8 mouse cellular contexts compared by ENCODE assay signal in genomic region chr3:116006978-116007940, GRCm38 (mm10). TPM values are rescaled to one million over a fixed set of nuclear protein-coding genes. Genes with fewer than 3 reads are reported as not detected.
DNase-seq lines count a peak whose midpoint lies in the region; ATAC-seq lines count a peak whose summit lies in the region.

TSS of gene Slc30a7 (minus strand) at chr3:116007406.
TSS of gene Extl2 (plus strand) at chr3:116007462.

- peak; percentile 96 for ATAC-seq in intestine, embryonic 16.5 days
- peak; percentile 94 for ATAC-seq in midbrain, embryonic 11.5 days (ENCODE audit: low FRiP score)

- peak; percentile 93 for DNase-seq in adrenal gland, postnatal 10 days
- peak; percentile 74 for DNase-seq in embryo, embryonic 11.5 days (ENCODE audit: low read depth, low spot score)
- DNase-seq in gastrocnemius, postnatal 36 days: peak; percentile 73 to 80
- peak; percentile 89 for DNase-seq in left cerebral cortex, postnatal 4 days
- peak; percentile 99 for DNase-seq in midbrain, embryonic 11.5 days (ENCODE audit: low spot score, missing footprints)
- DNase-seq in right cerebral cortex, postnatal 4 days: peak; percentile 88
- peak; percentile 90 for DNase-seq in yolk sac, embryonic 10.5 days (ENCODE audit: low spot score)

- no peaks in the 10 kb centered on the region for H3K36me3 ChIP-seq in intestine, embryonic 16.5 days (ENCODE audit: control insufficient read depth, insufficient read depth, low read length)
- peaks cover 2% of the 10 kb centered on the region; the same call in 1 of the 2 replicates for H3K36me3 ChIP-seq in midbrain, embryonic 11.5 days (ENCODE audit: control insufficient read depth, insufficient read depth, low read length)

- WGBS in intestine, embryonic 16.5 days: under 1% methylated on average over 67 of the region's 67 CpGs
- under 1% methylated on average over 67 of the region's 67 CpGs for WGBS in midbrain, embryonic 11.5 days

- peak within 1 kb of the TSS; percentile 82 for H3K27ac ChIP-seq in intestine, embryonic 16.5 days (ENCODE audit: low read length)
- H3K27ac ChIP-seq in midbrain, embryonic 11.5 days (ENCODE audit: low read depth, low read length): peak within 1 kb of the TSS; percentile 72

- H3K4me1 ChIP-seq in intestine, embryonic 16.5 days (ENCODE audit: control insufficient read depth, insufficient read depth, low read length): peaks cover 12% of the 10 kb centered on the region
- peaks cover 12% of the 10 kb centered on the region for H3K4me1 ChIP-seq in midbrain, embryonic 11.5 days (ENCODE audit: control insufficient read depth, insufficient read depth, low read length)

- no peaks in the 10 kb centered on the region for H3K9me3 ChIP-seq in intestine, embryonic 16.5 days (ENCODE audit: control insufficient read depth, low read length)
- no peaks in the 10 kb centered on the region for H3K9me3 ChIP-seq in midbrain, embryonic 11.5 days (ENCODE audit: control insufficient read depth, low read length)

- H3K4me3 ChIP-seq in intestine, embryonic 16.5 days (ENCODE audit: low read length): peak within 1 kb of the TSS; percentile 83
- peak within 1 kb of the TSS; percentile 79 for H3K4me3 ChIP-seq in midbrain, embryonic 11.5 days (ENCODE audit: low read depth, low read length)

- H3K9ac ChIP-seq in intestine, embryonic 16.5 days (ENCODE audit: low read depth, low read length): peak within 1 kb of the TSS; percentile 90
- H3K9ac ChIP-seq in midbrain, embryonic 11.5 days (ENCODE audit: low read length): peak within 1 kb of the TSS; percentile 88

- peak within 1 kb of the TSS; percentile 79 for H3K4me2 ChIP-seq in intestine, embryonic 16.5 days (ENCODE audit: low read depth, low read length)
- H3K4me2 ChIP-seq in midbrain, embryonic 11.5 days: peak within 1 kb of the TSS; percentile 89

- intact Hi-C loops in gastrocnemius, postnatal 36 days (cut with DNase I): no loop called here
- intact Hi-C loops in left cerebral cortex, postnatal 4 days (cut with DNase I): no loop called here

- H3K27me3 ChIP-seq in intestine, embryonic 16.5 days (replicated peaks; ENCODE audit: control insufficient read depth, insufficient read depth, low read length): no peaks in the 10 kb centered on the region
- no peaks in the 10 kb centered on the region for H3K27me3 ChIP-seq in midbrain, embryonic 11.5 days (ENCODE audit: control insufficient read depth, insufficient read depth, low read length)

RNA-seq across cellular contexts. Expression of gene Slc30a7, which starts in this region (rescaled TPM):
- 10 to 100 TPM; 34.2 to 37.4 TPM for total RNA-seq in adrenal gland, postnatal 10 days (2021)
- 1 to 10 TPM; 5.7 to 5.8 TPM for total RNA-seq in gastrocnemius, postnatal 36 days (2021)
- polyA plus RNA-seq in intestine, embryonic 16.5 days (2015; fragmentation: Nextera tagmentation; extraction: Ambion mirVana): 36.2 and 38.0 TPM in 2 replicates
- 10 to 100 TPM; 37.5 to 45.8 TPM for total RNA-seq in left cerebral cortex, postnatal 4 days (2021)
- polyA plus RNA-seq in midbrain, embryonic 11.5 days (2014; fragmentation: Nextera tagmentation; extraction: Ambion mirVana): 25.4 and 29.3 TPM in 2 replicates

RNA-seq across cellular contexts. Expression of gene Extl2, which starts in this region (rescaled TPM):
- 10 to 100 TPM; 18.1 TPM for total RNA-seq in adrenal gland, postnatal 10 days (2021)
- total RNA-seq in gastrocnemius, postnatal 36 days (2021): 1 to 10 TPM; 8.3 to 9.1 TPM
- polyA plus RNA-seq in intestine, embryonic 16.5 days (2015; fragmentation: Nextera tagmentation; extraction: Ambion mirVana): 14.9 and 17.0 TPM in 2 replicates
- total RNA-seq in left cerebral cortex, postnatal 4 days (2021): 10 to 100 TPM; 31.9 to 35.2 TPM
- 27.3 and 28.1 TPM in 2 replicates for polyA plus RNA-seq in midbrain, embryonic 11.5 days (2014; fragmentation: Nextera tagmentation; extraction: Ambion mirVana)

Comparison
In these comparisons a context has a peak if more than half of its experiments do, and no peak if none do; other contexts are left out.
1. Peak in every context shown above with its lines: DNase-seq, ATAC-seq, H3K4me3 ChIP-seq and H3K27ac ChIP-seq.
2. RNA of gene Slc30a7 (total RNA-seq): 37.5 to 45.8 TPM in left cerebral cortex, postnatal 4 days and 34.2 to 37.4 TPM in adrenal gland, postnatal 10 days; 5.7 to 5.8 TPM in gastrocnemius, postnatal 36 days; every median in the first group is over 4 times any median in the second.